Mouse (Mus musculus) neutrophil, adult 59 days (primary cell): Measurements from ENCODE around the gene Fbxo36. TPM values are rescaled to one million over a fixed set of nuclear protein-coding genes. Genes with fewer than 3 reads are reported as not detected.

ENCODE experiments used
- total RNA-seq, 2 experiments: library from RNA; stranded (reverse); gene quantifications; 1 replicate in 1 of 2; 2 replicates in 1 of 2; pipeline ENCODE4 v1.2.4; 2023

Fbxo36 gene
- total RNA-seq, result 1 to 10 TPM in 1 of 2 experiments, under 1 TPM in 1; 0.82 to 2.0 TPM

GRCm38 (mm10) chr1:84839309-84840017 lies at the start of gene Fbxo36:
Fbxo36 (plus strand) TSS chr1:84839841.

GRCm38 (mm10) chr1:84840018-84840664 lies 500 bp downstream of the Fbxo36 start, which contains the start of gene Trip12:
Trip12 (minus strand) TSS chr1:84840516.

GRCm38 (mm10) chr1:84934503-84935333 lies 95.1 kb downstream of the Fbxo36 start, which contains the start of gene Slc16a14:
Slc16a14 (minus strand) TSS chr1:84935134.

Other genes starting within 250 kb of the Fbxo36 start
- under 1 TPM; 0.09 TPM for gene Dner, start 143.6 kb upstream of the Fbxo36 start, total RNA-seq
- 100 to 1,000 TPM; 211 to 218 TPM for gene Trip12, start 675 bp downstream of the Fbxo36 start, total RNA-seq
- 1 to 10 TPM; 4.7 to 5.5 TPM for gene Slc16a14, start 95.3 kb downstream of the Fbxo36 start, total RNA-seq